Mouse (Mus musculus): Measurements from ENCODE around the gene Tmem211.

Tmem211 gene

DNA sequence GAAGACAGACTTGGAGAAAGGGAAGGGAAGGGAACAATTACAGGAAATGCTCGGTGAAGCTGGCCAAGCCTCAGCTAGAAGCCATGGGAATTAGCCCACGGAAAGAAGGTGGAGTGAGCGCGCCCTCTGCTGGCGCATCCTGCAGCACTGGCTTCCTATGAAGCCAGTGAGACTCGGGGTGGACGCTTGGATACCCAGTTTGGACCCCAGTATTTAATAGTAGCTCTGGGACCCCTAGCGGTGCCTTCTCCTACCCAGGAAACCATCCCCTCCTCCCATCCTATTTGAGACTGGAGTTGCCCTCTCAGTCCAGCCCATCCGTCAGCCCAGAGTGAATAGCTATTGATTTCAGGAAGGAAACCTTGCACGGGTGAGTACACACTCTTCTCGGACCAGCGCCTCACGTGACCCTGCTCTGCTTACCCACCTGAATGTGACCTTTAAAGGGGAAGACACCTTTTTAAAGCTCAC is at the start of gene Tmem211:
Gene Tmem211, plus strand, starts transcription at position 278 of the 471 bp plus-strand sequence.
- in situ Hi-C loops (cut with MboI; ENCODE audit: low pct_unique_long_range_greater_than_20kb in 1 of 2, low sequenced_read_pairs in 2 of 2, unreplicated experiment in 1 of 2): no loop called here

DNA sequence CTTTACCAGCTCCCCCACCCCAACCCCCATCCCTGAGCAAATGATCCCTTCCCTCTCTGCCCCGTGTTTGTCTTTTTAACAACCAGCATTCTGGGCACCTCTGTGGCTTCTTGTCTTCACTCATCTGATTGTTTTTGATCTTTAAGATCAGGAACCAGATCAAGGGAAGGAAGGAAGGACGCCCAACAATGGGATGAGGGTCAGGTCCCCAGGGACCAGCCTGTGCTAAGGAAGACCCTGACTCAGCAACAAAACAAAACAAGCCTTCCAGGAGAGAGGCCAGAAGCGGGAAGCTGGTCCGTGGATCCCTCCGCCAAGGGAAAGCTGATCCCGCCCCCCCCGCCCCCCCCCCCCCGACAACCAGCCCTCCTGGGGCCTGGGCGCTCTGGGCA is 47.3 kb upstream of the Tmem211 start:
- in situ Hi-C loops (cut with MboI; ENCODE audit: low pct_unique_long_range_greater_than_20kb in 1 of 2, low sequenced_read_pairs in 2 of 2, unreplicated experiment in 1 of 2): no loop called here

DNA sequence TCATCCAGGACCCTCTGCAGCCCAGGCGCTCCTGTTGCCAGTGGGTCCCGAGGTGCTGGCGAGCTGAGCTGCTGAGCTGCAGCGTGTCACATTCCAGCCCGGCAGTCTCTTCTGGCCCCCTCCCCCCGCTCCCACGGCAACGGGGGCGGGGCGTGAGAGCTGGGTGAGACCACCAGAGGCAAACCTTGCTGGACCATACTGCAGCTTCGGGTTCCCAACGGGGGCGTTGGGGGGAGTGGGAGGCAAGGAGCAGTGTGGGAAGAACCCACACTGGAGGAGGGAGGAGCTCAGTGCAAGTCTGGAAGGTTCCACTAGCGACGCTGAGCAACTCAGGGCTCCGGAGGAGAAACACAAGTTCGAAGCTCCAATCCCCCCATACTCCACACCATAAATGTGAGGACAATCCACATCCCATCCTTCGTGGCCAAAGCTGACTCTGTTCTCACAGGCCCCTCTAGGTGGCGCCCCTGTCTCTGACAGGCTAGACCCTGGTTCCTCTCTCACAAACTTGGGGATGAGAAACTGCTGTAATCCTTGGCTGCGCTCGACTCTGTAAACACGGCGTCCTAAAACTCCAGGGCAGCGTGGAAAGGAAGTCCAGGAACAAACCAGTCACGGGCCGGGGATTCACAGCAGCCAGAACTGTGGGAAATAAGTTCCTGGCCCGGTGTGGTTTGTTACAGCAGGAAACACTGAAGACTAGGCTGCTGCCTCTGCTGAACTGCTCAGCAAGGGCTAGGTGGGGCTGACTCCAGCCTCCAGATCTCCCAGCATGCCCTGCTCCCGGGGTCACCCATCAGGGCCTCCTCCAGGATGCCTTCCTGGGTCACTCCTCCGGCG is 46.6 kb upstream of the Tmem211 start:
- in situ Hi-C loops (cut with MboI; ENCODE audit: low pct_unique_long_range_greater_than_20kb in 1 of 2, low sequenced_read_pairs in 2 of 2, unreplicated experiment in 1 of 2): loop anchor here in 1 of 2 experiments (5.0 kb wide), 1 partner anchor 37 kb away; no protein-coding TSS in a partner anchor

DNA sequence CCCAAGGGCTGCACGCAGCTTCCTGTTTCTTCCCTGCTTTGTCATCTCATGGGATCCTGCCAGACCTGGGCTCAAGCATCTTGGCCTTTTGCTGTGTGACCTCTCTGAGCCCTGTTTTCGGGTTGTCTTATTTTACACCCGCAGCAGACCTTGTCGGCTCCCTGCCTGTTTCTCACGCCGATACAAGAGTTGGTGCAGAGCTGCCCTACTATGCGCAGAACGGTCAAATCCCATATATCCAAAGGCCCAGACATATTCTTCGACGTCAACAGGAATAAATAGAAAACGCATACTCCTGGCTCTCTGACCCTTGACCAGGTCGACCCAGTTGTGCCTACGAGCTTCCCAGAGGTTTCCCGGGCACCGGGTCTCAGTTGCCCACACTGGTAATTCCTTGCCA is 46.0 kb upstream of the Tmem211 start:
- in situ Hi-C loops (cut with MboI; ENCODE audit: low pct_unique_long_range_greater_than_20kb in 1 of 2, low sequenced_read_pairs in 2 of 2, unreplicated experiment in 1 of 2): loop anchor here in 1 of 2 experiments (5.0 kb wide), 1 partner anchor 37 kb away; no protein-coding TSS in a partner anchor

DNA sequence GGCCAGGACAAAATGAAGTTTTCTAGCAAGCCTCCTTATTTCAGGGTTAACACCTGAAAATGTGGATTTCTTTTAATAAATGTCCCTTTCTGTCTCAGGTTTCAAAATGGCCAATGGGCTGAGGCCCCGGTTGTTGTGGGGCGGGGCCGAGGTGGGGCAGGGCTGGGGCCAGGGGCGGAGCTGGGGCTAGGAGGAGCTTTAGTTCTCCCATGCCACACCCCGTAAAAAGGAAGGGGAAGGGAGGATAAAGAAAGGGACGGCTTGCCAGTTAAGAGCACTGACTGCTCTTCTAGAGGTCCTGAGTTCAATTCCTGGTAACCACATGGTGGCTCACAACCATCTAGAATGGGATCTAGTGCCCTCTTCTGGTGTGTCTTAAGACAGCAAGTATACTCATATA is 45.3 kb upstream of the Tmem211 start:
- in situ Hi-C loops (cut with MboI; ENCODE audit: low pct_unique_long_range_greater_than_20kb in 1 of 2, low sequenced_read_pairs in 2 of 2, unreplicated experiment in 1 of 2): loop anchor here in 1 of 2 experiments (5.0 kb wide), 1 partner anchor 36 kb away; no protein-coding TSS in a partner anchor

DNA sequence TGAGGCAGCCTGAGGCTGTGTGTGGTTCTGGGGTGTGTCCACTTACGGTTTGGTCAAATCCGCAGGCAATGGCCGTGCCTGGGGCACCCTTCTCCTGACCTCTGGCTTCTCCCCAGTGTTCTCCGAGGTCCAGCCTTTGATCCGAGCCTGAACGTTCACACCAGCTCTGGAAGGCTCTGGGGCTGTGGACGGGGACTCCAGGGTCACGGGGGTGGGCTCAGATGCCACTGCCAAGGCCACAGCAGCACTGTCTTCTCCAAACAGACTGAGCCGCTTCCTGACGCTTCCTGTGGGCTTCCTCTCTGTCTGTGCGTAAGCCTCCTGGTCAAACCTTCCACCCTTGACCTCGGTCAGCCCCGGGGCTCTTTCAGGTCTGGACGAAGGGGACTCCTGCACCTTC is 36.2 kb upstream of the Tmem211 start:
- in situ Hi-C loops (cut with MboI; ENCODE audit: low pct_unique_long_range_greater_than_20kb in 1 of 2, low sequenced_read_pairs in 2 of 2, unreplicated experiment in 1 of 2): no loop called here

DNA sequence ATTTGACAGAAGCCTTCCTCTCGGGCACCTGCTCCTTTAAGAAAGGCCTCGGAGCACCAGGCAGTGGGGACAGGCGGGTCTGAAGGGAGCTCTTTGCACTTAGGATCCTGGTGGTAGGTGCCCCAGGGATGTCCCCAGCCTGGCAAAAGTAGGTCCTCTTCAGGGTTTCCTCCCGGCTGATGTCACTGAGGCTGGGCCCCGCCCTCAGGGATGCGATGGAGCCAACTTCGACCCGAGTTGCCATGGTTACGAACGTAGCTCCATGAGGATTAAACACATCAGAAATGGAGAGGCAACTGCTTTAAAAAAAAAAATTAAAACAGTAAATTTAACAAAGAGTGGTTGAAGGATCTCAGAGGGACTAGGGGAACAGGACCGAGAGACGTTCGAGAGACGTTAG is 34.8 kb upstream of the Tmem211 start:
- in situ Hi-C loops (cut with MboI; ENCODE audit: low pct_unique_long_range_greater_than_20kb in 1 of 2, low sequenced_read_pairs in 2 of 2, unreplicated experiment in 1 of 2): no loop called here

DNA sequence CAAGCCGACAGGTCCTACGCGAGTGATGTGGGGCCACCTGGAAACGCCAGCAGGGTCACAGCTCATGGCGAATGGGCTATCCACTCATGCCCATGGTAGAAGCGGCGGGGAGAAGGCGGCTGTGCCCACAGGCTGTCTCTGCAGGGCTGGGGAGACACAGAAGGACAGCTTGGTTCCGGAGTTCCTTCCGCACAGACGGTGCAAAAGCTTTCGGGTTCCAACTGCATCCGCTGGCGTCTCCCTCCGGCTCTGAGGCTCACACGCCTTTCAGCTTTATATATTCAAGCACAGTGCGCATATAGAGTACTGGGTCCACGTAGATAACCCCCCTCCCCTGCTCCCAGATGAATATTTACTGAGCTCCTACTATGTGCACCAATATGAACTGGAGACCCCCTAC is 32.9 kb upstream of the Tmem211 start:
- in situ Hi-C loops (cut with MboI; ENCODE audit: low pct_unique_long_range_greater_than_20kb in 1 of 2, low sequenced_read_pairs in 2 of 2, unreplicated experiment in 1 of 2): no loop called here

DNA sequence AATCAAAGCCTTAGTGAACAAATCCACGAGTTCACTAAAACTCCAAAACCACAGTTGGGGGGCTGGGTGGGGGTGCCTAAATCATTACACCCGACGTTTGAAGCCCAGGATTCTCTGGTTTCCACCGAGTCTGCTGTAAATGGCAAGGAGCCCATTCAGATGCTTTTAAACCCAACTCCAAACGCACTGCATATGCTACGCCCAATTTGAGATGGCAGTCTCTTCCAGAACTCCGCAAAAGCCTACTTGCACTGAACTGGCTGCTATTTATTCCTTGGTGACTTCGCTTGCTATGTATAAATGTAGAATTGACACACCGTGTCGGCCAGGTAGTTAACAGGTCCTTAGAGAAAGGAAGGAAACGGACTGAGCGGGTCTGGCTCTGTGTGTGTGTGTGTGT is 31.3 kb upstream of the Tmem211 start:
- in situ Hi-C loops (cut with MboI; ENCODE audit: low pct_unique_long_range_greater_than_20kb in 1 of 2, low sequenced_read_pairs in 2 of 2, unreplicated experiment in 1 of 2): no loop called here

DNA sequence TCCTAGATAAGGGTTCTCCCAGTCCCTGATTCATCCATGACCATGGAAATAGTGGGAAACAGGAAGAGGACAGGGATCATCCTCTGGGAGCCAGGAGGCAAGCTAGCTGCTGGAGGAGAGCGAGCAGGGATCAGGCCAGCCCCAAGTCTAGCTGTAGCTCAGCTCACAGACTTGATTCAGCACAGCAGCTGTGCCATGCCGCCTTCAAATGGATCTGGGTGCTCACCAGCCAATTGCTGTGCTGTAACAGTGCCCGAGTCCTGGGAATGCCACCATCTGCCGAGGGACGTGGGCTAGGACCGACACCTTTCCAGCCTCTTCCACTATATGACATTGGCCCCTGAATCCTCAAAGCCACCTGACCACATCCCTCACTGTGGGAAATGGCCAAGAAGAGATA is 30.8 kb upstream of the Tmem211 start:
- in situ Hi-C loops (cut with MboI; ENCODE audit: low pct_unique_long_range_greater_than_20kb in 1 of 2, low sequenced_read_pairs in 2 of 2, unreplicated experiment in 1 of 2): no loop called here

DNA sequence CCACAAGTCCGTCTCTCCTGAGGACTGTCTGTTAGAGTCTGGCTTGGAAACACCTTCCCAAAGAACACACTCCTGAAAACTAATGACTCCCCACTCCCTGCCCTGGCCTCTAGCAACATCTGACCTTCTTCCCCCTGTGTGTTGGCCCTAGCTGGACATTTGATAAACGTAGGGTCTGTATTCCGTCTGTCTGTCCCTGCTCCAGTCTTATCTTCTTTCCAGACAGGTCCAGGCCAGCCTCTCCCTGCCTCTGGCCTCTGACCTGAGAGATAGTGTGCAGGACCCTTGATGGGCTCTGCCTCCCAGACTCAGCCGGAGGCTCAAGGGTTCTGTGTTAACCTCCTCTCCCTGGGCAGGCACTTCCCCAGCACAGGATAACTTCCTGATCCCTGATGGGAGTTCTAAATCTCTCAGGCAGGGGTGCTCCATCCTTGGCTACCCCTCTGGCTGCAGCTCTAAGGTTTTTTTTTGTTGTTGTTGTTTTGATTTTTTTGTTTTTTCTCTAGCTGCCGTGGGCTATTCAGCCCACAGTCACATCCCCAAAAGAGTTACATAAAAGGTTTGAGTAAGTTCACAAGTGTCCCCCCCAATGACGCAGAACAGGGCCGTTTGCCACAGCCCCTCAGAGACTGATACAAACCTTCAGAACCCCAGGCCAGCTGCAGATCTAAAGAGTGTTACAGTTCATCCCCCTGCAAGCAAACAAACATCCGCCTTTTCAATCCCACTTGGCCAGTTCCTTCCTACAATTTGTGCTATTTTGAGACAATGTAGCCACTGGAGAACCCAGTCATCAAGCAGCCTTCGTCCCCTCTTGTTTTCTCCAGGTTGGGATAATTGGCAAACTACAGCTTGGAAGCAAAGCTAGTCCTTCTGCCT is 29.6 kb upstream of the Tmem211 start:
- in situ Hi-C loops (cut with MboI; ENCODE audit: low pct_unique_long_range_greater_than_20kb in 1 of 2, low sequenced_read_pairs in 2 of 2, unreplicated experiment in 1 of 2): no loop called here

DNA sequence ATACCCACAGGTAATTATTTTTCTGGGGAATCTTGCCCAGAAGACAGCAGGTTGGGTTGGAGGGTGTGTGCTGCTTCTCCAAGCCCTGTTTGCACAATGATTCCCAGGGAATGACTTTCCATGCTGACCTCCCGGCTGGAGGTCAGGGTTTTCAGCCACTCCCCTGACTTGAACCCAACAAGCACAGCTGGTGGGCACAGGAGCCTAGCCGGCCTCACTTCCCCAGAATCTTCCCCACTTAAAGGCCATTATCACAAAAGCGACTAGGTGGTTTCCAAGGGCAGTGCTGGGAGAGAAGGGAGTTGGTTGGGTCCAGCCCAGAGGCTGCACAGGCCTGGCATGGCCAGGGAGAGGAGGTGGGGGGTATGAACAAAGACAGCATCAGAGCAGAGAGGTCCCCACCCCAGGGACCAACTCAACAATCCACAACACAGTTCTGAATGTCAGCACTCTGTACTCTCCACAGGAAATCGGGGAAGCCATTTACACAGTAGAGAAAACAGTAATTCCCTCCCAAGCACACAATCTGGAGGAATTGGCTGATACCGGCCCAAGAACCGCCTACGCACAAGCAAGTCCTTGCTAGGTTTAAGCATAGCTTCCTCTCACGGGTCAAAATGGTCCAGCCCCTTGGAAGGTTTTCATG is 27.5 kb upstream of the Tmem211 start:
- in situ Hi-C loops (cut with MboI; ENCODE audit: low pct_unique_long_range_greater_than_20kb in 1 of 2, low sequenced_read_pairs in 2 of 2, unreplicated experiment in 1 of 2): no loop called here

DNA sequence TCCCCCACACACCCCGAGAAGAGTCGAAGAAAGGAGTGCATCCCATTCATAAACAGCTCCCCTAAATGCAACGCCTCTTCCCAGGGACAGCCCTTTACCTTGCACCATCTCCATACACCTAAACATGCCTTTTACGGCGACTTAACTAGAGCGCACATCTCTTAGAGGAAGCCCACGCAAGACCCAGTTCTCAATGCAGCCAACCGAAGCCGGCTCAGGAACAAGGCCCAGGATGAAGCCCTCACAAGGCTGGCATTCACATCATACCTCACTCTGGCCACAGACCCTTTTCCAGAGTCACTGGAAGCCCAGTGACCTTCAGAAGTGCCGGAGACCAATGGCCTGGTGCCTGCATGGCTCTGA is 27.0 kb upstream of the Tmem211 start:
- in situ Hi-C loops (cut with MboI; ENCODE audit: low pct_unique_long_range_greater_than_20kb in 1 of 2, low sequenced_read_pairs in 2 of 2, unreplicated experiment in 1 of 2): no loop called here

DNA sequence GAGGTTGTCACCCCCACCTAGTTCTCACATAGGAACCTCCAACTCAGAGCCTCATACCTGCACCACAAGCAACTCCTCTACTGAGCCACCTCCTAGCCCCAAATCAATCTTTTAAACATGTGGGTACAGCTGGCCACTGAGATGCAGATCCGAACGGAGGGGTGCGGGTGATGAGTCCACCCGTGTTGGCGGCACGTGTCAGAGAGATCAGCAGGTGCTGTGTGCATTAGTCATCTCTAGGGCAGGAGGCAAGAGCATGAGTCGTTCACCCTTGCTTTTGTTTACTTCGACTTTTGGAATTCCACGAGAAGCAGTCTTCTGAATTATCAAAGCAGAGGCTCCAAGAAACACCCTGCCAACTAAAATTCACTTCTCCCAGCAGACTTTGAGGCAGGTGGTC is 22.5 kb upstream of the Tmem211 start:
- in situ Hi-C loops (cut with MboI; ENCODE audit: low pct_unique_long_range_greater_than_20kb in 1 of 2, low sequenced_read_pairs in 2 of 2, unreplicated experiment in 1 of 2): no loop called here

DNA sequence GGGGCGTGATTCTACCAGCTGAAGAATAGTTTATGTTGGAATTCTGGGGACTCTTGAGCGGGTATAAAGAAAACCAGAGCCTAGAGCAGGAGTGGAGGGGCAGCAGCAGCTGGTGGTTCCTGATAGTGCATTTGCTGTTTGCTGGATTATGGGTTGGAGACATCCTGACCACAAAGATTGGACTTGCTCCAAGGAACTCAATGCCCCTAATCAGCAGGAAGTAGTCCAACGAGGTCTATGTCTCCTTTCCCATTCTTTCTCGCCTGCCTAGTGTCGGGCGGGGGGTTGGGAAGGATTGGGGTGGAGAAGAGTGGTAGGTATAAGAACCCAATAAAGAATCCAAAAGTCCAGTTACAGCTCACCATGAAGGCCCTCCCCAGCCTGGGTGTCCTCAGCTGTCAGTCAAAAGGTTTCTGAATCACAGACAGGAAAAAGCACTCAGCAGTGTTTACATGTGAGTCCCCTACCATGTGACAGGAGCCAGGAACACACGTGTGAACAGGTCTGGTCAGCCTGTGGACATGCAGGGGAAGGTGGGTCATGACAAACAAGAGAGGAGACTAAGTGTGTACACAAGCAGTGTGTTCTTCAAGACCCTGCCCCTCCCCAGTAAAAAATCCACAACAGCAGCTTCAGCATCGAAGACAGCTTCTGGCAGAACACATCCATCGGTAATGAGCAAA is 19.9 kb upstream of the Tmem211 start:
- in situ Hi-C loops (cut with MboI; ENCODE audit: low pct_unique_long_range_greater_than_20kb in 1 of 2, low sequenced_read_pairs in 2 of 2, unreplicated experiment in 1 of 2): no loop called here

DNA sequence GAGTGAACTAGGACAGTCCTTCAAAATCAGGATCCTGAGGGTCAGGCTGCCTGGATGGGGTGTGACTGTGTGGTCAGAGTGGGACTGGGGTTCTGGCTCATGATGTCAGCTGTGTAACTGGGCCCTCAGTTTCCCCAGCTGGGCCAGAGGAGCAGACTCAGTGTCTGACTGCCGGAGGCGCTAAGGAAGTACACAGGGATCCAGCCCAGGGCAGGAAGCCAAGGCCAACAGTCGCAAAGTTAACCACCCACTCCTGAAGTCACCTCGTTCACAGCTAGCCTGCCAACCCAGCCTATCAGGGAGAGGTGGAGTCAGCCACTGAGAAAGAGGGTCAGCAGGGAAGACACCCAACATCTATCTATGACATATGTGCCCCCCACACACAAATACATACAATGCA is 18.7 kb upstream of the Tmem211 start:
- in situ Hi-C loops (cut with MboI; ENCODE audit: low pct_unique_long_range_greater_than_20kb in 1 of 2, low sequenced_read_pairs in 2 of 2, unreplicated experiment in 1 of 2): no loop called here

DNA sequence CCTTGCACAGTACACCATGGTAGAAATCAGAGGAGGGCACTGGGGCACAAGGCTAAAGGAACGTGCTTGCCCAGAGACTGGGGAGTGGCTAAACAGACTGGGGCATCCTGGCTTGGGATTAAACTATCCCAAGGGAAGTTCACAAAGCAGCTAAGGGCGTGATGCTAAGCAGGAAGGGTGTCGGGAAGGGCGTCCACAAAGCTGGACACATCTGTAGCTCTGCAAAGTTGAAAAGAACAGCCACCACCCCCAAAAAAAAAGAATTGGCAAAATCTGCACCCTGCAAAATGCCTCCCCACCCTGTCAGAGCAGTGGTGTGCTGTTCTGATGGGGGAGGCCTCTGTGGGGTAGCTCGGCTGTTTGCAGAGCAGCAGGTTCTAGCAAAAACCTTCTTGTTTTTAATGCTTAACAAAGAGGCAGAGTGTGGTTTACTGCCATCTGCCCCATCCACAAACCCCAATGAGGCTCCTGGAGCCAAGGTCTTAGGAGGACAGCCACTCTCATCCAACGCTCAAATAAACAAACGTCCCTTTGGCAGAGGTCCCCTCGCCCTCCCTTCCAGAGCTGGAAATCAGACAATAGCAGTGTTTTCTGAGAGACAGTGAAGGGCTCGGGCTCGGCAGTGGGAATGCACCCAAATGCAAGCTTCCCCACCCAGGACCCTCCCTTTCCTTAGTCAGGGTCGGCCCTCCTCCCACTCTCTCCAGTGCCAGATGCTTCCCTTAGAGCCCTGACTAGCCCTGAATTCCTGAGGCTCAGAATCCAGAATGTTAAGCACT is 17.9 kb upstream of the Tmem211 start:
- in situ Hi-C loops (cut with MboI; ENCODE audit: low pct_unique_long_range_greater_than_20kb in 1 of 2, low sequenced_read_pairs in 2 of 2, unreplicated experiment in 1 of 2): no loop called here

DNA sequence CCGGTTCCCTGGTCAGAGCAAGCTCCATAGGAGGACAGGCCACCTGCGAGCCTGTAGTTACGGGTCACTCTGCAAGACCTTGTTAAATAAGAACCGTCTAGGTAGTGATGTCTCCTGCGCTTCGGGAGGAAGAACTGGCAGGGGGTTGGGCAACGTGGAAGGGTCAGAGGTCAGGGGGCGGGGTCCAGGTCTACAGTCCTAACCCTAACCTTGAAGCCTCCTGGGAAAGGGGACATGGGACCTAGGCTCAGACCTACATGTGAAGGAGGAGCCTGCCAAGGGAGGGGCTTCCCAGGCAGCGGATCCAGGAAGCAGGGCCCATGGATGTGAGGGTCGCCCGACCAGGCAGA is 17.3 kb upstream of the Tmem211 start:
- in situ Hi-C loops (cut with MboI; ENCODE audit: low pct_unique_long_range_greater_than_20kb in 1 of 2, low sequenced_read_pairs in 2 of 2, unreplicated experiment in 1 of 2): no loop called here
